Mouse (Mus musculus) intestine, embryonic 14.5 days (tissue): ENCODE measurements around the gene Gucy1a1. TPM values are rescaled to one million over a fixed set of nuclear protein-coding genes. Genes with fewer than 3 reads are reported as not detected.
A peak's percentile ranks its signal among the peaks of the same experiment; 100 is the strongest.

Experiments
- ATAC-seq: fragments of 200-750 bp; cut with Nextera tagmentation; replicated peaks from 2 replicates; pipeline ENCODE4 v1.8.0; 2017; ENCODE audit warnings: low read depth, moderate number of reproducible peaks, moderate TSS enrichment, moderate library complexity; ENCODE audit not compliant: low FRiP score, low TSS enrichment
- DNase-seq: peaks from one replicate; pipeline ENCODE4 v3.0.0-alpha.2; 2018; ENCODE audit warnings: low spot score
- H3K27ac ChIP-seq: fragments of 300-500 bp; sonication (generic); 2 replicates; pipeline ENCODE4 v1.5.1; 2014; ENCODE audit warnings: low read depth, mild to moderate bottlenecking, control low read depth
- H3K27me3 ChIP-seq: fragments of 300-500 bp; sonication (generic); replicated peaks from 2 replicates; pipeline ENCODE4 v1.6.1; 2014; ENCODE audit warnings: low read length, control low read depth; ENCODE audit not compliant: control insufficient read depth, insufficient read depth
- H3K36me3 ChIP-seq: fragments of 300-500 bp; sonication (generic); 2 replicates; pipeline ENCODE4 v1.6.1; 2014; ENCODE audit warnings: low read length, control low read depth; ENCODE audit not compliant: control insufficient read depth, insufficient read depth
- H3K4me1 ChIP-seq: fragments of 300-500 bp; sonication (generic); replicated peaks from 2 replicates; pipeline ENCODE4 v1.6.1; 2014; ENCODE audit warnings: low read length, control low read depth, mixed read lengths; ENCODE audit not compliant: control insufficient read depth, insufficient read depth
- H3K4me2 ChIP-seq: fragments of 300-500 bp; sonication (generic); 2 replicates; pipeline ENCODE4 v1.6.1; 2014; ENCODE audit warnings: low read length
- H3K4me3 ChIP-seq: fragments of 300-500 bp; sonication (generic); 2 replicates; pipeline ENCODE4 v1.5.1; 2014; ENCODE audit warnings: low read depth, low read length, control low read depth, mixed read lengths
- H3K9ac ChIP-seq: fragments of 300-500 bp; sonication (generic); 2 replicates; pipeline ENCODE4 v1.6.1; 2014; ENCODE audit warnings: mild to moderate bottlenecking, low read length
- H3K9me3 ChIP-seq: fragments of 300-500 bp; sonication (generic); 2 replicates; pipeline ENCODE4 v1.6.1; 2016; ENCODE audit warnings: low read length, control low read depth; ENCODE audit not compliant: control insufficient read depth
- WGBS: fragments of 180-500 bp; shearing (Covaris S2); extraction: QIAGEN DNeasy Blood & Tissue Kit; methylation state at CpG from one replicate; pipeline ENCODE4 v1.1.7; 2014; 5-methylcytosine and 5-hydroxymethylcytosine counted together
- polyA plus RNA-seq: library from polyadenylated mRNA; unstranded; fragments of >200 nt; fragmentation: Nextera tagmentation; extraction: Ambion mirVana; gene quantifications from 2 replicates; pipeline ENCODE4 v1.2.1, GENCODE M21; 2014

Gene Gucy1a1
- polyA plus RNA-seq, 1 experiment from 2014 or later = 56.9 TPM

GRCm38 (mm10) chr3:82061402-82062180 lies 84.0 kb downstream of the Gucy1a1 start:
- H3K4me1 ChIP-seq = peaks cover 46% of the 10 kb centered on the region
- H3K4me3 ChIP-seq = no peak overlapping the region
- no peak overlapping the region for H3K4me2 ChIP-seq
- H3K27ac ChIP-seq = peak overlapping the region; percentile 57; the same call in 1 of the 2 replicates
- no peaks in the 10 kb centered on the region for H3K27me3 ChIP-seq
- DNase-seq = no peak
- peaks cover 10% of the 10 kb centered on the region for H3K36me3 ChIP-seq
- WGBS = 17% methylated on average over 9 of the region's 9 CpGs
- H3K9ac ChIP-seq = no peak overlapping the region
- H3K9me3 ChIP-seq = no peaks in the 10 kb centered on the region
- no peak for ATAC-seq

GRCm38 (mm10) chr3:82057201-82057600 lies 88.4 kb downstream of the Gucy1a1 start:
- 18% methylated on average over 5 of the region's 5 CpGs for WGBS
- Histone ChIP-seq H3K4me2 (no peak overlapping the region), H3K36me3 (peaks cover 17% of the 10 kb centered on the region), H3K27me3 (no peaks in the 10 kb centered on the region), H3K9me3 (no peaks in the 10 kb centered on the region), H3K27ac (peak overlapping the region; percentile 77), H3K4me1 (peaks cover 36% of the 10 kb centered on the region), H3K4me3 (no peak overlapping the region), H3K9ac (no peak overlapping the region)
- ATAC-seq (peak; percentile 88), DNase-seq (no peak)

GRCm38 (mm10) chr3:82054283-82054974 lies 91.2 kb downstream of the Gucy1a1 start:
- Histone ChIP-seq H3K27me3 (no peaks in the 10 kb centered on the region), H3K36me3 (peaks cover 15% of the 10 kb centered on the region; the same call in 1 of the 2 replicates), H3K27ac (peak overlapping the region; percentile 86), H3K4me2 (0 out of 2 replicates have a peak overlapping the region, but pooled peaks have one; percentile 3), H3K4me1 (peaks cover 33% of the 10 kb centered on the region), H3K9me3 (no peaks in the 10 kb centered on the region), H3K4me3 (no peak overlapping the region), H3K9ac (no peak overlapping the region)
- 19% methylated on average over 5 of the region's 5 CpGs for WGBS
- no peak for DNase-seq
- ATAC-seq = peak; percentile 70

- WGBS = 57% methylated on average over 2 of the region's 2 CpGs
- Histone ChIP-seq H3K27me3 (no peaks in the 10 kb centered on the region), H3K4me1 (peaks cover 38% of the 10 kb centered on the region), H3K27ac (peak overlapping the region; percentile 73), H3K4me3 (no peak overlapping the region), H3K36me3 (peaks cover 11% of the 10 kb centered on the region; the same call in 1 of the 2 replicates), H3K4me2 (no peak overlapping the region), H3K9ac (no peak overlapping the region), H3K9me3 (no peaks in the 10 kb centered on the region)
- ATAC-seq = no peak
- DNase-seq = no peak
These were observed 93.6 kb downstream of the Gucy1a1 start for GRCm38 (mm10) chr3:82052029-82052428.

- H3K4me2 ChIP-seq = no peak overlapping the region
- H3K4me3 ChIP-seq = no peak overlapping the region
- H3K27ac ChIP-seq = peak overlapping the region; percentile 73
- H3K27me3 ChIP-seq = no peaks in the 10 kb centered on the region
- H3K9me3 ChIP-seq = no peaks in the 10 kb centered on the region
- no peak for DNase-seq
- no peak overlapping the region for H3K9ac ChIP-seq
- peaks cover 13% of the 10 kb centered on the region for H3K36me3 ChIP-seq
- peaks cover 35% of the 10 kb centered on the region for H3K4me1 ChIP-seq
- no peak for ATAC-seq
These were observed 94.1 kb downstream of the Gucy1a1 start for GRCm38 (mm10) chr3:82051468-82051867.

- 32% methylated on average over 7 of the region's 7 CpGs for WGBS
- Histone ChIP-seq H3K4me2 (peak overlapping the region; percentile 16; the same call in 1 of the 2 replicates), H3K9ac (no peak overlapping the region), H3K36me3 (peaks cover 31% of the 10 kb centered on the region), H3K4me1 (peaks cover 25% of the 10 kb centered on the region), H3K4me3 (no peak overlapping the region), H3K9me3 (no peaks in the 10 kb centered on the region), H3K27ac (peak overlapping the region; percentile 66), H3K27me3 (no peaks in the 10 kb centered on the region)
- ATAC-seq (no peak), DNase-seq (no peak)
These were observed 96.9 kb downstream of the Gucy1a1 start for GRCm38 (mm10) chr3:82048681-82049080.

- ATAC-seq (no peak), DNase-seq (no peak)
- H3K9ac ChIP-seq = no peak overlapping the region
- 76% methylated on average over 4 of the region's 4 CpGs for WGBS
- H3K9me3 ChIP-seq = no peaks in the 10 kb centered on the region
- no peaks in the 10 kb centered on the region for H3K27me3 ChIP-seq
- H3K4me3 ChIP-seq = no peak overlapping the region
- peaks cover 22% of the 10 kb centered on the region for H3K4me1 ChIP-seq
- H3K4me2 ChIP-seq = no peak overlapping the region
- peak overlapping the region; percentile 66 for H3K27ac ChIP-seq
- peaks cover 36% of the 10 kb centered on the region for H3K36me3 ChIP-seq
These were observed 97.5 kb downstream of the Gucy1a1 start for GRCm38 (mm10) chr3:82048078-82048477.

GRCm38 (mm10) chr3:82047100-82047753 lies 98.4 kb downstream of the Gucy1a1 start:
- H3K36me3 ChIP-seq = peaks cover 41% of the 10 kb centered on the region
- H3K9me3 ChIP-seq = no peaks in the 10 kb centered on the region
- H3K9ac ChIP-seq = no peak overlapping the region
- H3K4me2 ChIP-seq = no peak overlapping the region
- WGBS = 29% methylated on average over 8 of the region's 8 CpGs
- H3K27me3 ChIP-seq = no peaks in the 10 kb centered on the region
- ATAC-seq (no peak), DNase-seq (no peak)
- H3K4me3 ChIP-seq = no peak overlapping the region
- H3K27ac ChIP-seq = no peak overlapping the region
- peaks cover 17% of the 10 kb centered on the region for H3K4me1 ChIP-seq
